Mouse (Mus musculus): ENCODE results near the gene Map7d1. TPM values are rescaled to one million over a fixed set of nuclear protein-coding genes. Genes with fewer than 3 reads are reported as not detected.
"Not testable (repeated sequence)": the region's sequence is repeated elsewhere in the genome, so short reads cannot be mapped to it uniquely, and the experiment has no call there.

Gene Map7d1
- polyA plus RNA-seq, 2 experiments from 2014 or later = 6.7 to 7.4 TPM

DNA sequence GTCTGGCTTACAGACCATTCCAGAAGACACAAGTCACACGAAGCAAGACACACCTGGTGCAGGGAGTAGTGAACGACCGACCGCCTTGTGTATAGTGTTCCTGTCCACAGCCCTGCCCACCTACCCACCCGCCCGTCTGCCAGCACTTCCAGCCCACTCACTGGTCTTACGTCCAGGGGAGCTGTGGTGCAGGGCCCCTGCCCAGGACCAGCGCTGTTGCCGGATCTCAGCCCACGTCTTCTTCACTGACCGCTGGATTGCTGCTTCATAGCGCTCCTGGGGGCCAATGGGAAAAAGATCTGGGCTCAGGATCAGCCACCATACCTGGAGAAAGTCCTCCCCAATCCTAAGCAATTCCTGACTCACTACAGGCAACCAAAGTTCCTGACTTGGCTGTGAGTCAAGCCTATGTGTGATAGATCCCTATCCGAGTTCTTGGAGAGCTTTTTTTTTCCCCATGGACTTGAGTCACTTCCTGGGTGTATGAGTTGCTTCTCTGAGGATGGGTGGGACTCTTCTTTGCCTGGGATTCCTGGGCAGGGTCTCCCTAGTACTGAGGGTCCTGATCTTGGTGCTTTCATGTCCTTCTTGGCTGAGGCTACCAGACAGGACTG, 16.2 kb downstream of the Map7d1 start:
- no peak for ATAC-seq

DNA sequence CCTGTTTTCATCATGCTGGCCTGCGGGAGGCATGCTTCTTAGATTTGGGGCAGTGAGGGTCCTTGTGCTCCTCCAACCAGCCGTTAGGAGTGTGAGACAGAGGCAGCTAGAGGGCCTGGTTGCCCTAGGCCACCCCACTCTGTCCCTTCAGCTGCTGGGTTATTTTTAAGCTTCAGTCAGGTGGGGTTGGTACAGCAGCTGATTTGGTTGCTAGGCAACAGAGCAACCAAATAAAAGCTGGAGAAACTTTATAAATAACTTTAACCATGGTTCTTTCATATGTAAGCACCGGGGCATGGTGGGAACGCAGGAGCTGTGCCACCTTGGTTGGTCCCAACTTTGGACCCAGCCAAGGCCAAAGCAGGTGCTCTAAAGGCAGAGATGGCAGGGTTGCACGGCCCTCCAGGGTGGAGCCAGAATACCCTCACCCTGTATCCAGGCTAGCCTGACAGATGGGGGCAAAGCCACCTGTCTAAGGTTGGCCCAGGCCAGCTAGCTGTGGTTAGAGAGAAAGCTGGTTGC, 18.4 kb downstream of the Map7d1 start:
- no peak for ATAC-seq

DNA sequence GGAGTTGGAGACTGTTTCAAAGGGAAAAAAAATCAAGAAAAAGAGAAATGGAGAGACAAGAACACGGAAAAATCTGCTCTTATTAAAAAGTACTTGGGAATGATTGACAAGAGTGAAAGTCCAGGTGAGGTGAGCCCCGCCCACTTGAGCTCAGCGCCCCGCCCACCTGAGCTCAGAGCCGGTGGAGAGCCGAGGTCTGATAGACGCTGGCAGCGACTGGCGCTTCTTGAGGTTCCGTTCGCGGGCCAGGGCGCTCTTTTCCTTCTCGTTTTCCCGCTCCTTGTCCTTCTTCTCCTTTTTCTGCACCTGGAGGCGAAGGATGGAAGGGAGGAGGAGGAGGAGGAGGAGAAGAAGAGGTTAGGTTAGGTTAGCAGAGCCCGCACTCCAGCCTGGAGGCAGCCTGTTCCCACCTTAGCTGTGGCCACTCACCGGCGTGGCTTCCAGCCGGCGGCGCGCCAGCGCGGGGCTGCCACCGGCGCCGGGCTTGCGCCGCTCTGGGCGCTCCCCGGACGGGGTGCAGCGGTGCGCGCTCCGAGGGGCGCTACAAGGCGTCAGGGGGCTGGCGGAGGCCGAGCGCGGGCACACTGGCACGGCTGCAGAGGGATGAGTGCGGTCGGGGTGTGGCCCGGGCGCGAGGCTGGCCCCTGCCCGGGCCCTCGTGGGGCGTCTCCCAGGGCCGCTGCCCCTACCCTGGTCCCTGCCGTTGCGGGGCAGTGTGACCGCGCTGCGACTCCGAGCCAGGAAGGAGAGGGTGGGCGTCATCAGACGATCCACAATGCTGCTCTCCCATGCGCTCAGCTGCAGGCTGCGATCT, 19.5 kb downstream of the Map7d1 start:
- ATAC-seq = no peak

DNA sequence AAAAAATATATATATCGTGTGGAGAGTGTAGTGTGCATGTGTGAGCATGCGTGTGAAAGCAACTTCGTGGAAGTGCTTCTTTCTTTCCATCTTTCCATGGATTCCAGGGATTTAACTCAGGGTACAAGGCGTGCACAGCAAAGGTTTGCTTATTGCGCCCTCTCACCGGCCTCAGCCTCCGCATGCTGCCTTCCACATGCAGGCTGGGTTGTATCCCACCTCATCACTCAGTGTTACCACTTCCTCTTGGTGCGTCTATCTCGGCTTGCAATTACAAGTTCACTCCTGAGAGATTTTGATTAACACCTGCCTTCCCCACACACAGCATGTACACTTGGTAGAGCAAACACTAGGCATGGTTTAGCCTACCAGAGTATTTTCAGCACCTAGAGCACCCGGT, 21.0 kb downstream of the Map7d1 start:
- ATAC-seq = no peak

DNA sequence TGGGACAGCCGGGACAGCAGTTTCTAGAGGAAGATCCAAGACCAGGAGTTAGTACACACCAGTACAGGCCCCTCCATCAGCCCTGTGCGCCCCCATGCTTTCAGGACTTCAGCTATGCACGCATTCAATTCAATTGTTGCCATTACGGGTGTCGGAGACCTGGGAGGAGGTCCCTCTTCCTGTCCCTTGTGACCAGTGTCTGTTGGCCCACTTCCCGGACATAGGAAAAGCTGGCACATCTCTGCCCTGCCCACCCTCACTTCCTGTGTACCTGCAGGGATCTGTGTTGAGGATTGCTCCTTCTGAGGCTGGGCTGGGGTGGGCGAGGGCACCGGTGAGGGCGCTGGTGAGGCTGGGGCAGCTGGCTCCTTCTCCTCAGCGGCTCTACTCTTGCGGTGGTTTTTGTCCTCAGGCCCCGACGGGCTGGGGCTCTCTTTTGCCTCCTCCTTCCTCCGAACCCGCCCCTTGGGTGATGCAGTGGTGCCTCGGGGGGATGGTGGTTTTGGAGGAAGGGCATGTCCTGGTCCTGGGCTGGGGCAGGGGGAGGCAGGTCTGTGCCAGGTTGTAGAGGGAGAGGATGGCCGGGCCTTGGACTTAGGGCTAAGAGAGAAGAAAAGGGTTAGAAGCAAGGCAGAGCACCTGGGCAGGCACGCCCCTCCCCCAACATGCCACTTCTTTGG, 21.5 kb downstream of the Map7d1 start:
- ATAC-seq = no peak

DNA sequence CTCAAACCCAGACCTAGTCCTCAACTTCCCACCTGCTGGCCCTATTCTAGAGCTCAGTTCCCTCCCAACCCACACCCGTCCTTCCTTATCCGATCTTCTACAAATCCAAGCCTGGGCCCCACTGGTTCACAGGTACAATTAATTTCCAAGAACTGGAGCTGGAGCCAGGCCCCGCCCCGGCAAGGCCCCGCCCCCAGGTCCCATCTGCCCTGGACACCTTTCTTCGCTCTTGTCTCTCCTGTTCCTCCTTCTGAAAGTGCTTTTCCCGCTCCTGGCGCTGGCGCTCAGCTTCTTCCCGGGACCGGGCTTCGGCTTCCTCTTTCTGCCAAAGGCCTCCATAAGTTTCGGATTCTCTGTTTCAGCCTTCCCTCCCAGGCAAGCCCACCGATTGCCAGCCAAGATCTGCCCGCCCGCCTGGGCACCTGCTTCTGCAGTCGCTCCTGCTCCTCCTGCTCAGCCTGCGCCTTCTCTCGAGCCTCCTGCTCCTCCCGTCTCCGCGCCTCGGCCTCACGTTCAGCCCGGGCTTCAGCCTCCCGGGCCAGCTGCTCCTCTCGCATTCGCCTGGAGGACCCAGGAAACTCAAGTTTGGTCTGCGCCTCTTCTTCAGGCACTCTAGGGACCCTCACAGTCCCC, 22.4 kb downstream of the Map7d1 start:
- ATAC-seq = no peak

DNA sequence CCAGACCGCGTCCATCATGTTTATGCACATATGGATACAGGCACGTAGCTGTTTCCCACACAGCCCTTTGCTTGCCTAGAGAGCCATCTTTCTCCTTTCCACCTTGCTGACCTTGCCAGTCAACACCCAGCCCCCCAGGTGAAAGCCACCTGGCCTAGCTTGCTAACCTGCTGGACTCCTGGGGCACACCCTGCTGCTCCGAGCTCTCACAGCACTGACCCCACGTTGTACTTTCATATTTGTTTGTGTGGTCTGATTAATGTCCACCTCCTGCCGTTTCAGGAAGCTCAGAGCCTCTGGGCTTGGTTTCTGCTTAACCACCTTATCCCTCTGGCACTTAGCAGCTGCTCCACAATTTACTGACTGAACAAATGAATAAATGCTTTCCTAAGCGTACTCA, 26.2 kb downstream of the Map7d1 start:
- no peak for ATAC-seq

DNA sequence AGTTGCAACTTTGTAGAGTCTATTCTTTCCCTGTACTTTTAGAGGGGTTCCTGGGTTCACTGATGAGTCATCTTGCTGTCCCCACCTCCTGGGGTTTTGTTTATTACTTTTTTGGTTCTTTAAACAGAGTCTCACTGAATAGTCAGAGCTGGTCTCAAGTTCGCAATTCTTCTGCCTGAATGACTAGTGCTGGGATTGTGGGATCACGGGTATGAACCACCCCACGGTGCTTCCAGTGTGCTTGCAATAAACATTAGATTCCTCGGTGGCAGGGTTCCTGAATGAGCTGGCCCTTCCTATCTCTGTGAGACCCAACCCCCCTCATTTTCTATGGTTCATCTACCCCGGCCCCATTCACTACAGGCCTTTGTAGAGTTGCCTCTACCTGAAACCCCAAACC, 28.0 kb downstream of the Map7d1 start:
- ATAC-seq = no peak

DNA sequence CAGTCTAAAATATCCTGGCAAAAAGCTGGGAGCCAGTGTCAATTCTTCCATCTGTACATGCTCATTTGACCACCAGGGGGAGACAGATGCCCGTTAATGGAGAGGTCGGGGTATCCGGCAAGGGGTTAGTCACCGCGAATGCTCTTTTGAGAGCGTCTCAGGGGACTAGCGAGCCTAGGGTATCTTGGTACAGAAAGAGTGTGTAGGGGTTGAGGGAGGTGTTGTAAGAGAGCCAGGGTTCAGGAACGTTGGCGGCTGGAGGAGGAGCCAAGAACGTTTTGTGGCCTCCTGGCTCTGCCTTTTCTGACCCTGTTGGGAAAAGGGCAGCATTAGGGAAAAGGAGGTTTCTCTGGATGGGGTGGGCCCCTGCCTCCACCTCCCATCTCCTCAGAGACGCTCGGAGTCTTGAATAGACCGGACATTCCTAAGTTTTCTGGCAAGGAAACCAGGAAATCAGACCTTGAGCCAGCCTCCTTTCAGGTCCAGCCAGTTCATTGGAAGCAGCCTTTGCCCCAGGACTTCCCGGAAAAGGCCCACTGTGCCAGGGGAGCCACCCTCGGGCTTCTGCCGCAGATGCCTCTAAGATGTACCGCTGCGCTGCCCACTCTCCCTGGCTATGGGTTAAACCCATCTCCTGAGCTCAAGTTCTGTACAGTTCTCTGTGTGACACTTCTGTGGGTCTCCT, 28.9 kb downstream of the Map7d1 start:
- ATAC-seq = peak; percentile 85

DNA sequence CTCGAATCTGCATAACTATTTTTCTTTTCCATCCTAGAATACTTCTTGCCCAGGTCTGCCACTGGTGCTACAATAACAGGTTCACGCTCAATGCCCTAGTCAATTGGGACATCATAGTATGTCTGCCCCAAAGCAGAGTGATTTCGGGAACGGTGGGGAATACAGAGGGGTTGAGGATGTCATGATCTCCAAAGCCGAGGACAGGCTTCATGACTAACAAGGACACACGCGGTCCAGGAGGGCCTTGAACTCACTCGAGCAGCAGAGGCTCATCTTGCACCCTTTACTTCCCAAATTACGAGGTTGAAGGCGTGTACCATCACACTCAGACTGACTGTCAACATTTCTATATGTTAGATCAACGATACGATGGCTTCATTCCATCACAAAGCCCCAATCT, 29.5 kb downstream of the Map7d1 start:
- peak; percentile 19 for ATAC-seq

DNA sequence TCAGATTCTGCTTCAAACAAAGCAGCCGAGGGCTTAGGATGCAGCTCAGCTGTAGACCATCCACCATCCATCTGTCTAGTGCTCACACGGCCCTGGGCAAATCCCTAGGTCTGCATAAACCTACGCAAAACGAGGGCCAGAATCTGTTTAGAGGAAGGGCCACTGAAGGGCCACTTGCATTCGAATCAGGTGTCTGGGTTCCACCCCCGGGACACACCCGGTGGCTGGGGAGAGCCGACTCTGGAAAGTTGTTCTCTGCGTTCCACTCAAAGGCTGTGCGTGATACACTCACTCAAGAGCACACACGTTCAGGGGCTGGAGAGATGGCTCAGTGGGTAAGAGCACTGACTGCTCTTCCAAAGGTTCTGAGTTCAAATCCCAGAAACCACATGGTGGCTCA, 33.5 kb downstream of the Map7d1 start:
- no peak for ATAC-seq

DNA sequence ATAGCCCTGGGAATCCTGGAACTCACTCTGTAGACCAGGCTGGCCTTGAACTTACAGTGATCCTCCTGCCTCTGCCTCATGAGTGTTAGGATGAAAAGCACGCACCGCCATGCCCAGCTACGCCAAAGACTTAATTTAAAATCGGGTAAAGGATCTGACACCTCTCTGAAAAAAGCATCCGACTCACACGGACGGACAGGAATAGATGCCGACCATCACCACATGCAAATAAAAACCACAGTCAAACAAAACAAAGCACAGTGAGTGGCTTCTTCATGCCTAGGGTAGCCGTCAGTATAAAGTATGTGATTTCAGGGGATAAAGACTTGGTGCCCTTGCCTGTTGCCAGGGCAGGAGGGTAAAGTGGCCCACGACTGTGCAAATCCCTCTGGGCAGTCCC, 36.1 kb downstream of the Map7d1 start:
- no peak for ATAC-seq

DNA sequence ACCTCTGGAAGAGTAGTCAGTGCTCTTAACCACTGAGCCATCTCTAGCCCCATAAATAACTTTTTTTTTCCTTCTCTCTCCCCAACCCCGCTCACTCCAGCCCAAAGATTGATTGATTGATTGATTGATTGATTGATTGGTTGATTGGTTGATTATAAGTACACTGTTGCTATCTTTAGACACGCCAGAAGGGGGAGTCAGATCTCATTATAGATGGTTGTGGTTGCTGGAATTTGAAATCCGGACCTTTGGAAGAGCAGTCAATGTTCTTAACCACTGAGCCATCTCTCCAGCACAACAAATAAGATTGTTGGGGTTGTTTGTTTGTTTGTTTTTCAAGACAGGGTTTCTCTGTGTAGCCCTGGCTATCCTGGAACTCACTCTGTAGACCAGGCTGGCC, 36.6 kb downstream of the Map7d1 start:
- not testable (repeated sequence) for ATAC-seq

DNA sequence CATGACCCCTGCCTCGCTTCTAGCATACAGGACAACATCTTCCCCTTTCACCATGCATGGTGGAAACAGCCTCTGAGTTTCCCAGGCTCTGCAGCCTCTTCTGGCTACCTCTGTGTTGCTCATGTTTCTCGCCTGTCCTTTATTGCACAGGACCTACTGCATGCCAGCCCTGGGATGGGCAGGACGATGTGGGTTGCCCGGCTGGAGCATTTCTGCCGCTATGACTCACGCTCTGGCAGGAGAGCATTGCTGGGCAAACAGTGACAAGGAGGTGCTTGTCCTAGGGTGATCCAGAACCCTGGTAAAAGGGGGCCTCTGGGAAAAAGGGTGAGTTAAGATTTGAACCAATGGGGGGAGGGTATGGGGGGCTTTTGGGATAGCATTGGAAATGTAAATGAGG, 38.4 kb downstream of the Map7d1 start:
- no peak for ATAC-seq

DNA sequence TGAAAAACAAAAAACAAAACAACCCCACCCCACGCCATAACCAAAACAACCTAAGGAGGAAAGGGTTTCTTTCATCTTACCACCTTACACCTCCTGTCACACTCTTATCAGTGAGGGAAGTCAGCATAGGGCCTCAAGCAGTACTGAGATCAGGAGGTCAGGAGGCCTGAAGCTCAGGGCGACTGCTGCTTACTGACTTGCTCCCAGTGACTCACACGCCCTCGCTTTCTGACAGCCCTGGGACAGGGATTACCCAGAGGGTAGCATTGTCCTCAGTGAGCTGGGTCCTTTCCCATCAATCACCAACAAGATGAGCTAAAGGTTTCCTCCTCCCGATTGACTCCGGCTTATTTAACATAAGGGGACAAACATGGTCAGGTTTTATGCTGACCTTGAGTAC, 49.1 kb downstream of the Map7d1 start:
- ATAC-seq = no peak

DNA sequence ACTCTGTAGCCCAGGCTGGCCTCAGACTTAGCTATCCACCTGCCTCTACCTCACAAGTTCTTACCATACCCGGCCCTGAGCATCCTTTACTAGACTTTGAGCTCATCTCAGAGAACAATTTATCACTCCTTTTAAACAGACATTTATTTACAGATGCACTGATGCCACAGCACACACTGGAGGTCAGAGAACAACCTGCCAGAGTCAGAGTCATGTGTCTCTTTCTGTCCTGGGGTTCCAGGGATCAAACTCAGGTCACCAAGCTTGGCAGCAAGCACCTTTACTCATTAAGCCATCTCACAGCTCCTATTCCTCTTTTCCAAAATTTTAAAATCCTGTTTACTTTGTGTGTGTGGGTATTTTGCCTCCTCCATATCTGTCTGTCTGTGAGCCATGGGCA, 50.8 kb downstream of the Map7d1 start:
- ATAC-seq = no peak

DNA sequence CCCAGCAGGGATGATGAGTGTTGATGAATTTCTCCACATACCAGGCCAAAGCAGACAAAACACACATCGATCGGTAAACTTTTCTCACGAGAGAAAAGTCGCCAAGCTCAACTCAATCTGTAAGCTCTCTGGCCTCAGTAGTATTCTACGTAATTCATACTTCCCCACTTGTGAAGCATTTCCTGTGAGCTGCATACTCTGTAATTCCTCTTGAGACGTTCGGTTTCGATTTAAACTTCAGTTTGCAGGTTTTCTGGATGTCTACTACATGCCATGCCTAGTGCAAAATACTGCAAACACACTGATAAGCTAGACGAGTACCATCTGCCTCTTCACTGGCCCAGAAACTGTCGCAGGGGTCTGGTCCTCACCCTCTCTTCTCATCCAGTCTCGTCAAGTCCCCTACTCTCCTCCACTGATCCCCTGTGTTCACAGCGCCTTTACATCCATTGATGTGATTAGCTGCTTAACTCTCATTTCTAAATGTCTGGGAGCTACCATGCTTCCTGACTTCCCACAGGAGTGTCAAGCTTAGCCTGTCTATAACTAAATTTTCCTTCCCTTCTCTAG, 51.4 kb downstream of the Map7d1 start:
- peak; percentile 12 for ATAC-seq

DNA sequence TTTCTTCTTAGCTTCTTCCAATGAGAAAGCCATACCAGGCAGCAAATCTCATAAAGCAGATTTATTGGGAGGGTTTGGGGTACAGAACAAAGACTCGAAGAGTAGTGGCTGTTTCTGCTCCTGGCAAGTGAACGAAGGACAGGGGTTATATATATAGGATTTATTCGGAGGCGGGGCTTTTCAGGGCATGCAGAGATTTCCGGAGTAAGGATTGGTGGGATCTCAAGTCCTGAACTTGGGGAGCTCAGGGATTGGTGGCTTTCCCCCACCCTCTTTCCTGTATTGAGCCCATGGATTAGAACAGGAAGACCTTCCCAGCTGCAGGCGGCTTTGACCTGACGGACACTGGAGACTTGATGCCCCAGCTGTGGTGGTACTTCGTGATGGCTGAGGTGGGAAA, 52.1 kb downstream of the Map7d1 start:
- ATAC-seq = no peak

DNA sequence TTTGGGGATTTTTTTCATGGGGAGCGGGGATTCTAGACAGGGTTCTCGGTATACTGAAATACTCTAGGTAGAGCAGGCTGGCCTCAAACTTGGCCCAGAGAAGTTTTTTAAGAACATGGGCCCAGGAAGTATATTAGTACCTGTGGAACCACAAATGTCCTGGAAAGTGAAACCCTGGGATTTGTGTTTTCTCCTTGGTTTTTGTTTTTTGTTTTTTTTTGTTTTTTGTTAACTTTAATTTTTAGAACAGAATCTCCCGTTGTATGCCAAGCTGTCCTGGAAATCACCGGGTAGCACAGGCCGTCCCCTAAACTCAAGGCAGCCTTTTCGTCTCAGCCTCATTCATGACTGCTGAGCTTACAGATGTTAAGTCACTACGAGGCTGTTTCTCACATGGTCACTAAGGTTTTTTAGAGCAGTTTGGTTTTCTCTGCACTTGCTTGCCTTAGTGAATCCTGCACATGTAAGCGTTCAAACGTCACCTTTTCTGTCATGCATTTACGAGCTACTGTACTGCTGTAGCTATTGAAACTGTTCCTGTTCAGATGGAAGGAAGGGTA, 52.7 kb downstream of the Map7d1 start:
- ATAC-seq = no peak

DNA sequence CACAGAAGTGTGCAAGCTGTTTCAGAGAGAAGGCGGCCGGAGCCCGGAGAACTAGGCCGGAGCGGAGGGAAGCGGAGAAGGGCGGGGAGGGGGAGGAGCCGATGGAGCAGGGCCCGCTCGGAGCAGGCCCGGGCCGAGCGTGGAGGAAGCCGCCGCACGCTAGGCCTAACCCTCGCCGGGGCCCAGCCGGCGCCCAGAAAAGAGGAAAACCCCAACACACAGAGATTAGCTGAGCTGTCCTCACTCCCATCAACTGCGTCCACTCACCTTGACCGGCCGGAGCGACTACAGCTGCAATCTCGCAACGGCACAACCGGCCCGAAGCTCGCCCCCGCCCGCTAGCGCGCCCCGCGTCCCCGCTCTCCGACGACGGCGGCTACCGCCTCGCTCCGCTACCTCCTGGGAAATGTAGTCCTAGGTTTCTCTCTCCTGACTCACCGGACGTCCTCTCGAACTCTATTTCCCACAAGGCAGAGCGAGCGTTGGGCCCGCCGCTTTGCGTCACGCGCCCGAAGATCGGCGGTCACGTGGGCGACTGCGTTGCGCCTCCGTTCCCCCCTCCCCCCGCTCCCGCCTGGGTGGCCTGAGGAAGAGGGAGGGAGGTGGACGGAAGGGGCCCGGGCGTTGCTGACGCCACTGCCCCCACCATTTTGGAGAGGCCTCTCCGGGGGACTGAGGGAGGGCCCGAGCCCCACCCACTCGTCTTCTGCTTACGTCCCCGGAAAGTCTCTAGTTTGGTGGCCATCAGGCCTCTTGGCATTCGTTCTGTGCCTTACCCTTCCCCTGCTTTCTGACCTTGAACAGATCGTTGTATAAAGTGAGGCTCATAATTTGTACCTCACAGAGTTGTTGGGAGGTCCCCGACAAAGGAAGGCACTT, 53.6 kb downstream of the Map7d1 start, which contains the start of gene Thrap3:
Thrap3 (minus strand) TSS at position 458 of the 879 bp plus-strand sequence.
- ATAC-seq = peak; percentile 82

All from activated CD4-positive, CD25-positive, alpha-beta regulatory T cell, adult 4 months (primary cell).